Mouse (Mus musculus): Measurements from ENCODE around the gene Rhag.

GRCm38 (mm10) chr17:40879528-40879923 is 68.6 kb downstream of the Rhag start:
- TF ChIP-seq CTCF (conservative IDR thresholded peaks at IDR 0.05; ENCODE audit: low read length) (no peak), NANOG (IDR thresholded peaks at IDR 0.05; ENCODE audit: borderline replicate concordance, low read length) (no peak)
